Mouse (Mus musculus): ENCODE measurements around the gene Alx3.

Alx3 gene

GRCm38 (mm10) chr3:107582875-107583767, 11.7 kb upstream of the Alx3 start:
- DNase-seq (ENCODE audit: extremely low read depth, low read depth): no peak

DNA sequence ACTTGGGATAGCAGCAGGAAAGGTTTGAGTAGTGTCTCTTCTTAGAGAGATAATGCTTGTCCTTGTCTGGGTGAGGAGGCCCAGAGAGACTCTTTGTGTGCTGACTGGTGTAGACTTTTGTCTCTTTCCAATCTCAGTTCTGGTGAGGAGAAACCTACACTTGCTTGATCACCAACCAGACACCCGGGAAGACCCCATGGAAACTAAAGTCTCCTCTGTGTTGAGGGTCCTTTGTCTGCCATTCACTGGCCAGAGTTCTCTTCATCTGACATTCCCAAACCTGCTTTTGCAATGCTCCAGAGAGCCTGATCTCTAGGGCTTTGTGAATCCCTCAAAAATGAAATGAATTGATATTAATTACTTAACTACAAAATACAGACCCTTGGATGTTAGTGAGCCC, 10.9 kb upstream of the Alx3 start:
- no peak for DNase-seq (ENCODE audit: extremely low read depth, low read depth)

GRCm38 (mm10) chr3:107586504-107586903, 8.3 kb upstream of the Alx3 start:
- no peak for DNase-seq (ENCODE audit: extremely low read depth, low read depth)

- DNase-seq (ENCODE audit: extremely low read depth, low read depth): no peak
Observed at GRCm38 (mm10) chr3:107591612-107592011, 3.2 kb upstream of the Alx3 start.

GRCm38 (mm10) chr3:107593632-107594031, 1.2 kb upstream of the Alx3 start:
- DNase-seq (ENCODE audit: extremely low read depth, low read depth): no peak

DNA sequence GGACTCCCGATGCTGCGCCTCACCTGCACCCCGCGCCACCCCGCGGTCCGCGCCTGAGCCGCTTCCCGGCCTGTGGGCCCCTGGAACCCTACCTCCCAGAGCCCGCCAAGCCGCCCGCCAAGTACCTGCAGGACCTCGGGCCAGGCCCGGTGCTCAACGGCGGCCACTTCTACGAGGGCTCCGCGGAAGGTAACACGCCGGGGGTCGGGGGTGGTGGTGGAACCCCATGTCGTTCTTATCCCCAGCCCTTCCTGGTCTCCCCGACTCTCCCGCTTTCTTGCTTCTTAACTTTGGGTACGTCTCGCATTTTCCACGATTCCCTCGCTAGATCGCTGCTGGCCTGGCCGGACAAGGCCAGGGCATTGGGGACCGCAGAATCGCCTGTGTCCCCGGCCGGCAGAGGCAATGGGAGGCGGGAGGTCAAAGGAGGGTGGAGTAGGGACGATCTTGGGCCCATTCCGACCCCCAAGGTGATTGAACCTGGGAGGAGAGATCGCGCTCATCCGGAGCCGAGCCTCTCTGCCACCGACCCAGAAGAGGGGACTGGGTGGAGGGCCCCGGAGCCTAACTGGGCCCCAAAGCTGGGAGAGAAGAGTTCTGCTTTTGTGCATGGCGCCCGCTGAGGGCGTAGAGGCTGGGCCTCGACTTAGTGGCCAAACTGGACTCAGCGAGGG, 570 bp downstream of the Alx3 start:
- DNase-seq (ENCODE audit: extremely low read depth, low read depth): no peak

DNA sequence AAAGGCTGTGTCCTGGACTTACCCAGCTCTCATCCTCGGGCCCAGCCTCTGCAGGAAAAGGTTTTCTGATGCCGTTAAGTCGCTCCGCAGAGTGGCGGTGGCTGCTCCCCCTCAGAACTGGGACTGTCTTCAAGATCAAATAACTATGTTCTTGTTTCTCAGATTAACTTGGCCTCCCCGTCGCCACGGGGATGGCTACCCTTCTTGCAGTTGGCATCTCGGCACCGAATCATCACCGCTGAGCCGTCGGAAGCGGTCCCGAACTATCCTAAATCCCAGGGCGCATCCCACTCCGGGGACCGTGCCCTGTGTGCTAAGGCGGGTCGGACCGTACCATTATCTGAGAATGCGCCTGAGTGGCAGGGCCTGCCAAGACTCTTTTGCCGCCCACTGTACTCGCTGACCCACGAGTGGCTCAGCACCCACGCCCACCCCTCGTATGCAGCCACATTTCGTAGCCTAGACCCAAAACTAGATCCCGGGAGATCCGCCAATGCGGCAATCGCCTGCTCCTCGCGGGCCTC, 1.2 kb downstream of the Alx3 start:
- DNase-seq (ENCODE audit: extremely low read depth, low read depth): no peak

DNA sequence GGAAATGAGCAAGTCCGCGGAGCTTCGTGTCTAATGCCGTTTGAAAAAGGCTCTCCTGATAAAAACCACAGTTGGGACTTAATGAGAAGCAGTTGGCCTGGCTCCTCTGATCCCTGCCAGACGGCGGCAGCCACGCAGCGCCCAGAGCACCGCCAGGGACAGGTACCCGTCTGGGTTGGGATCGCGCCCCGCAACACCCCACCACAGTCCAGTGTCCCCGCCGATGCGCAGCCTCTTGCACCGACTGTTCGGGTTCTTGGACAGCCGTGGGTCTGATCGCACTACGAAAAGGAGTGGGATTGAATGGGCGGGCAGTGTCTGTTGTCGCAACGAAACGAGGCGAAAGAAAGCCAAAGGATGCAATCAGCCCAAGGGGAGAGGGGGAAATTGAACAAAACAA, 1.7 kb downstream of the Alx3 start:
- DNase-seq (ENCODE audit: extremely low read depth, low read depth): no peak

GRCm38 (mm10) chr3:107597134-107597533, 2.3 kb downstream of the Alx3 start:
- no peak for DNase-seq (ENCODE audit: extremely low read depth, low read depth)

- DNase-seq (ENCODE audit: extremely low read depth, low read depth): no peak
Observed at GRCm38 (mm10) chr3:107597586-107598389, 3.0 kb downstream of the Alx3 start.

- DNase-seq (ENCODE audit: extremely low read depth, low read depth): no peak
Observed at GRCm38 (mm10) chr3:107600127-107600526, 5.3 kb downstream of the Alx3 start.

- peak; percentile 23 for DNase-seq (ENCODE audit: extremely low read depth, low read depth)
Observed at GRCm38 (mm10) chr3:107605304-107605703, 10.5 kb downstream of the Alx3 start.

- no peak for DNase-seq (ENCODE audit: extremely low read depth, low read depth)
Observed at GRCm38 (mm10) chr3:107607221-107607620, 12.4 kb downstream of the Alx3 start.

DNA sequence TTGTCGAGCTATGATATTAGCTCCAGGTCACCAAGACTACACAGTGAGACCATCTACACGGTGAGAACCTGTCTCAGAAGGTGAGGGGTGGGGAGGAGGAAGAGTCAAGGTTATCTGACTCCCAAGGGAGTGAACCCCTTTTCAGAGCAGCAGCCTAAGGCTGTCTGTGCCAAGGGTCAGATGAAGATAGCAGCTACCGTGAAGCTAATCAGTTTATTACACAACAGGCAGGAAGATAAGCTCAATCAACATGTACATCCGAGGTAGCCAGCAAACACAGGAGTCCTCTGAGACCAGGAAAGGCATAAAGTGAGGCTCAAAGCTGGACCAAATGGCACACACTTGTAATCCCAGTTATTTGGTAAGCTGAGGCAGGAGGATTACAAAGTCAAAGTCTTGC, 14.0 kb downstream of the Alx3 start:
- DNase-seq (ENCODE audit: extremely low read depth, low read depth): no peak

- DNase-seq (ENCODE audit: extremely low read depth, low read depth): no peak
Observed at GRCm38 (mm10) chr3:107609376-107609775, 14.5 kb downstream of the Alx3 start.

GRCm38 (mm10) chr3:107611394-107611793, 16.6 kb downstream of the Alx3 start:
- DNase-seq (ENCODE audit: extremely low read depth, low read depth): no peak

DNA sequence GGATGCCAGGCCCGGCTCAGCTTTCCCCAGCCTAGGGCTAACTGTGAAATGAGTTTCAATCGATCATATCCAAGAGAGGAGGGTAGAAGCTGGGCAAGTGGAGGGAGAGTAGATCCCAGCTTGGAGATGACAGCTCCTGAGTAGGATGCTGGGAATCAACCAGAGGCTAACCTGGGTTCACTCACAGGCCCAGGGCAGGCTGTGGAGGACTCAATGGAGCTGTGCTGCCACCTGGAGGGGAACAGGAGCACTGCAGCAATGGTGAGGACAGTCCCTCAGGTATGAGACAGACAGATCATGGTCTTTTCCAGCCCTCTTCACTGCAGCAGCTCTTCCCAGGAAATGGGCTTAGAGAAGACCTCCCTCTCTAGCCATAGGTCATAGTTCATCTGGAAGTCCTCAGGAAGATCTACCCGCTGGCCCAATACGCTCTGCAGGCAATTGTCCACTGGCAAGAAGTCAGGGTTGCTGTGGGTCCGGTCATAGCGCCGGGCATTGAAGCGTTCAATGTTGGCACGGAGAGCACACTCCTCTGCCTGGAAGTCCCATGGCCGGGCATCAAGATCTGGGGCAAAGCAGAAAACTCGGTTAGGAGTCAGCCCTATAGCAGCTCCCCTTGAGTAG, 18.2 kb downstream of the Alx3 start:
- peak; percentile 23 for DNase-seq (ENCODE audit: extremely low read depth, low read depth)

GRCm38 (mm10) chr3:107617800-107618199, 23.0 kb downstream of the Alx3 start:
- no peak for DNase-seq (ENCODE audit: extremely low read depth, low read depth)

DNA sequence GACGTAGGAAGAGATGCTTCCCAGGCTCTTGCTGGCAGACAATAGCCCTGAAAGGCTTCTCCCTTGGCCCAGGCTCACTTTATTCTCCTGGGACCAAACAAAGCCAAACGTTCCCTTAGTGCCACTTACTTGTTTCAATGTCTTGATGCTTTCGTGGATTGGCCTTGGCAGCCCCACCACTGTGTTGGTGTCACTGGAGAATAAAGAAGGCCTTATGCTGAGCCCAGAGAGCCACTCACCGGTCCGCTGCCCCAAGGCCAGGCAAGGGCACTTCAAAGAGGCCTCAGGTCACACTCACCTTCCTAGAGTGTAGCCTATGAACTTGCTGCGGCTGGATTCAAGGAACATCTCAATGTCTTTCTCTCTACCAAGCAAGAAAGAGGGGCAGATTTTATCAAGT, 25.1 kb downstream of the Alx3 start:
- DNase-seq (ENCODE audit: extremely low read depth, low read depth): no peak

DNA sequence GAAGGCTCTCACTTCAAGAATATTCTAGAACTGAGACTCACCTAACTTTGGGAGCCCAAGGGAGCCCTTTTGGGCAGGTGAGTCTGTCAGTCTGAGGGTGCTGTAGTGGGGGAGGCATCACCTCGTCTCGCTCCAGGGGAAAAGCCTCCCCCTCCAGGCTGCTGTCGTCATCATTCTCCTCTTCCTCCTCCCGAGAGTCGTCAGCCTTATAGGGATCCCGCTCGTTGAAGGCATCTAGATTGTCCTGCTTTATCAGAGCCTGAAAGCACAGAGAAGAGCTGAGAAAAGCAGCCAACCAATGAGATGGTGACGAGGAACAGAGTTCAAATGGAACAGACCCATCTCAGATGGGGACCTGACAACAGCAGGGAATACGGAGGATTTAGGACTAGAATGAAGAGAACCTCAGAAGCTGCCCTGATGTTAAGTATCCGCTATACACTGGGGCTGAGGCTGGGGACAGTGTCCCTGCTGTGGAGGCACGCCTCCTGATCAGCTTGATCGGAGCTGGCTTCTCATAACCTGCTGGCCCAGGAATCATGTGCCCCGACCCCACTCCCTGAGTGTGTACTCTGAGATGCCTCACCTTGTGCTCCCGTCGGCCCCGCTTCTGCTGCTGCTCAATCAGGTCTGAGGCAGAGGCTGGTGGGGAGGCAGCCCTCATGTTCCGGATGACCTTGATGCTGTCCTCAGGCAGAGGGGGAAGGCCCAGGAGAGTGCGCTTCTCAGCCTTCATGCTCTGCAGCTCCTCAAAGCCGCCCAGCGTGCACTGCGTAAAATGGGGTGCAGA, 26.6 kb downstream of the Alx3 start:
- no peak for DNase-seq (ENCODE audit: extremely low read depth, low read depth)

All from MEL-GATA-1-ER (cell line).